Mouse (Mus musculus): Measurements from ENCODE around the gene Rnase12. TPM values are rescaled to one million over a fixed set of nuclear protein-coding genes. Genes with fewer than 3 reads are reported as not detected.

Gene Rnase12
- polyA plus RNA-seq, 1 experiment: not detected

GRCm38 (mm10) chr14:51007152-51007801 lies 50.2 kb downstream of the Rnase12 start, which contains the start of gene Rnase10:
TSS of gene Rnase10 (plus strand) at chr14:51007751.
- Histone ChIP-seq H3K36me3 (ENCODE audit: control insufficient read depth, insufficient read depth) (no peaks in the 10 kb centered on the region), H3ac (ENCODE audit: control insufficient read depth, insufficient read length) (no peak within 1 kb of the TSS), H3K4me2 (ENCODE audit: low read depth) (peak within 1 kb of the TSS; percentile 68), H3K4me3 (no peak within 1 kb of the TSS), H3K27me3 (ENCODE audit: control insufficient read depth, insufficient read depth, insufficient read length) (no peaks in the 10 kb centered on the region), H3K79me2 (ENCODE audit: control insufficient read depth, insufficient read depth) (no peaks in the 10 kb centered on the region)
- no peak for TF ChIP-seq TCF3 (IDR thresholded peaks at IDR 0.05; ENCODE audit: insufficient read length, low read depth)
- TF ChIP-seq SRF (IDR thresholded peaks at IDR 0.05; ENCODE audit: control insufficient read depth, insufficient read length, low read depth): no peak
- no peak for TF ChIP-seq POLR2A (IDR thresholded peaks at IDR 0.05; ENCODE audit: insufficient read length, low read depth)
- TF ChIP-seq MYOD1 (IDR thresholded peaks at IDR 0.05; ENCODE audit: control insufficient read depth in 1 of 3, insufficient read length in 2 of 3, low read depth in 2 of 3): no peak
- no peak for TF ChIP-seq CEBPB (IDR thresholded peaks at IDR 0.05; ENCODE audit: insufficient read depth, poor library complexity, severe bottlenecking)
- TF ChIP-seq TCF12 (IDR thresholded peaks at IDR 0.05; ENCODE audit: insufficient read depth, poor library complexity, severe bottlenecking): no peak
- TF ChIP-seq USF1 (IDR thresholded peaks at IDR 0.05; ENCODE audit: low read depth): no peak
- TF ChIP-seq E2F4 (IDR thresholded peaks at IDR 0.05; ENCODE audit: insufficient read depth): no peak
- no peak for TF ChIP-seq MAX (IDR thresholded peaks at IDR 0.05; ENCODE audit: low read depth)
- no peak for TF ChIP-seq REST (IDR thresholded peaks at IDR 0.05; ENCODE audit: insufficient read depth, insufficient read length)
- no peak for TF ChIP-seq POLR2AphosphoS2 (IDR thresholded peaks at IDR 0.05; ENCODE audit: insufficient read length, low read depth)
- TF ChIP-seq MYOG (IDR thresholded peaks at IDR 0.05; ENCODE audit: control insufficient read depth in 1 of 3, insufficient read depth in 1 of 3, insufficient read length in 2 of 3, low read depth in 2 of 3): no peak

Other genes with a start within 250 kb of the Rnase12 start
- 0.16 TPM for gene Ccnb1ip1, start 249.9 kb downstream of the Rnase12 start, polyA plus RNA-seq (2012; fragmentation: generic; extraction: Trizol)
- 22.1 TPM for gene Parp2, start 249.8 kb downstream of the Rnase12 start, polyA plus RNA-seq (2012; fragmentation: generic; extraction: Trizol)
- 20.6 TPM for gene Tep1, start 187.1 kb downstream of the Rnase12 start, polyA plus RNA-seq (2012; fragmentation: generic; extraction: Trizol)
- 4.9 TPM for gene Klhl33, start 160.2 kb downstream of the Rnase12 start, polyA plus RNA-seq (2012; fragmentation: generic; extraction: Trizol)
- 81.0 TPM for gene Osgep, start 132.8 kb downstream of the Rnase12 start, polyA plus RNA-seq (2012; fragmentation: generic; extraction: Trizol)
- 113 TPM for gene Apex1, start 132.7 kb downstream of the Rnase12 start, polyA plus RNA-seq (2012; fragmentation: generic; extraction: Trizol)
- gene Pip4p1, start 126.8 kb downstream of the Rnase12 start, polyA plus RNA-seq (2012; fragmentation: generic; extraction: Trizol): 71.3 TPM
- 20.4 TPM for gene Pnp, start 126.6 kb downstream of the Rnase12 start, polyA plus RNA-seq (2012; fragmentation: generic; extraction: Trizol)
- gene Gm49342, start 113.1 kb downstream of the Rnase12 start, polyA plus RNA-seq (2012; fragmentation: generic; extraction: Trizol): 11.9 TPM
- 0.08 TPM for gene Pnp2, start 101.7 kb downstream of the Rnase12 start, polyA plus RNA-seq (2012; fragmentation: generic; extraction: Trizol)
- gene Rnase10, start 49.9 kb downstream of the Rnase12 start, polyA plus RNA-seq (2012; fragmentation: generic; extraction: Trizol): 0.10 TPM
- not detected for gene Rnase9, start 15.8 kb downstream of the Rnase12 start, polyA plus RNA-seq (2012; fragmentation: generic; extraction: Trizol)
- gene Rnase11, start 7.5 kb downstream of the Rnase12 start, polyA plus RNA-seq (2012; fragmentation: generic; extraction: Trizol): not detected
- gene Olfr750, start 16.8 kb upstream of the Rnase12 start, polyA plus RNA-seq (2012; fragmentation: generic; extraction: Trizol): not detected
- gene Rnase4, start 33.4 kb upstream of the Rnase12 start, polyA plus RNA-seq (2012; fragmentation: generic; extraction: Trizol): 17.8 TPM
- gene Ang, start 33.5 kb upstream of the Rnase12 start, polyA plus RNA-seq (2012; fragmentation: generic; extraction: Trizol): 1.3 TPM
- gene Eddm3b, start 56.8 kb upstream of the Rnase12 start, polyA plus RNA-seq (2012; fragmentation: generic; extraction: Trizol): 0.05 TPM
- 0.12 TPM for gene Rnase6, start 66.2 kb upstream of the Rnase12 start, polyA plus RNA-seq (2012; fragmentation: generic; extraction: Trizol)
- 0.17 TPM for gene Rnase1, start 89.1 kb upstream of the Rnase12 start, polyA plus RNA-seq (2012; fragmentation: generic; extraction: Trizol)
- not detected for gene Rnase2b, start 104.6 kb upstream of the Rnase12 start, polyA plus RNA-seq (2012; fragmentation: generic; extraction: Trizol)
- gene Ang2, start 141.5 kb upstream of the Rnase12 start, polyA plus RNA-seq (2012; fragmentation: generic; extraction: Trizol): 1.4 TPM
- gene Ear14, start 145.7 kb upstream of the Rnase12 start, polyA plus RNA-seq (2012; fragmentation: generic; extraction: Trizol): not detected
- 0.43 TPM for gene Rnase2a, start 198.5 kb upstream of the Rnase12 start, polyA plus RNA-seq (2012; fragmentation: generic; extraction: Trizol)